Mouse (Mus musculus): ENCODE data around the gene Ces3b. TPM values are rescaled to one million over a fixed set of nuclear protein-coding genes. Genes with fewer than 3 reads are reported as not detected.

Ces3b gene
- polyA plus RNA-seq (2012; rRNA removed) (not detected in 2 replicates), polyA plus RNA-seq (2014; fragmentation: Nextera tagmentation; extraction: Ambion mirVana) (not detected in 2 replicates)

DNA sequence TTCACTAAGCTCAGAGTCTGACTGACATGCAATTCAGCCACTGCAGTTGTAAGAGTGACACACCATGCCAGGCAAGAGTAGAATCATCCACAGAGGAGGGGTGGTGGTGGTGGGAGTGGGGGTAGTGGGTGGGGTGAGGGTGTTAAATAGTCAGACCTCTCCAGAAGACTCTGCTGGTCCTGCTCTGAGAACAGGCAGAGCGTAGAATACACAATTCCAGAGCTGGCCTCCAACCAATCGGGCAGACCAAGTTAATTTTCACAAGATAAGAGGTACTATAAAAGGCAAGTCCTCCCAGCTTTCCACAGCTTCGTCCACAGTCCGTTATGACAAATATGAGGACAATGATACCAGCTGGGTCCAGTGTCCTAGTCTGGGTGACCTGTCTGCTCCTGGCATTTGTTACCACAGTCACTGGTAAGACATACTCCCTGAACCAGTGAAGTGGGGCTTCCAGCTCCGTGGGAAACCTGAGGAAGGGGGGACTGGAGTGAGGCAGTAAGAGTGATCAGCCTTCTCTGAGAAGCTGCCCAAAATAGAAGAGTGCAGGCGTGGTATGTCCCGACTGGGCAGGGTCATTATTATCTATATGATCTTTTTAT is at the start of gene Ces3b:
Gene Ces3b (plus strand): TSS at position 305 of the 602 bp plus-strand sequence.
- WGBS: 84% methylated on average over 7 of the region's 7 CpGs
- ATAC-seq (ENCODE audit: low FRiP score, low read depth) (no peak), DNase-seq (ENCODE audit: low spot score) (no peak)
- H3K9me3 ChIP-seq (ENCODE audit: control insufficient read depth, low read length): no peaks in the 10 kb centered on the region
- no peak for TF ChIP-seq POLR2A (IDR thresholded peaks at IDR 0.05; ENCODE audit: borderline replicate concordance, extremely low read depth, insufficient read depth, insufficient read length)
- H3K36me3 ChIP-seq (ENCODE audit: control insufficient read depth, insufficient read depth, low read length): no peaks in the 10 kb centered on the region
- H3K9ac ChIP-seq (ENCODE audit: low read depth, low read length, severe bottlenecking): no peak within 1 kb of the TSS
- H3K27me3 ChIP-seq (ENCODE audit: control insufficient read depth, insufficient read depth, low read length): no peaks in the 10 kb centered on the region
- no peak within 1 kb of the TSS for H3K4me3 ChIP-seq (replicated peaks; ENCODE audit: low read length)
- no peak within 1 kb of the TSS for H3K27ac ChIP-seq (replicated peaks; ENCODE audit: low read depth, low read length)
- no peak within 1 kb of the TSS for H3K4me2 ChIP-seq (replicated peaks; ENCODE audit: low read depth, low read length, severe bottlenecking)
- H3K4me1 ChIP-seq (ENCODE audit: control insufficient read depth, insufficient read depth, low read length): no peaks in the 10 kb centered on the region

DNA sequence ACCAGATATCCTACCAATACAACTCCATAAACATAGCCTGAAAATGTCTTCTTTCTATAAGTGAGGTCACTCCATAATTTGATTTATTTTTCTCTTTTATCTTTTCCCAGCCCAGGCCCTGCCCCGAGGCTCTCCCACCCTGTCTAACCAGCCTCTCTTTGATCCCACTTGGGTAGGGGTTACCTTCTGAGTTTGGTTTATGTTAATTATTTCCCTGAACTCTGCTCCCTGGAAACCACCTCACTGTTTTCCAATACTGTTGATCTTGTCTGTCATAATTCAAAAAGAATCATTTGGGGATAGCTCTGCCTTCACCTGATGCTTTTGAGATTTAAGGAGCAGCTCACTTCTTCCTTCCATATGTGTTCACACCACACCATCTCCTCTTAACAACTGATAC is 40.0 kb upstream of the Ces3b start:
- H3K4me3 ChIP-seq (replicated peaks; ENCODE audit: low read length): no peak overlapping the region
- no peaks in the 10 kb centered on the region for H3K9me3 ChIP-seq (ENCODE audit: control insufficient read depth, low read length)
- no peak overlapping the region for H3K27ac ChIP-seq (replicated peaks; ENCODE audit: low read depth, low read length)
- no peak for DNase-seq (ENCODE audit: low spot score)
- H3K4me1 ChIP-seq (ENCODE audit: control insufficient read depth, insufficient read depth, low read length): no peaks in the 10 kb centered on the region
- no peak for ATAC-seq (ENCODE audit: low FRiP score, low read depth)
- no peak for TF ChIP-seq POLR2A (IDR thresholded peaks at IDR 0.05; ENCODE audit: borderline replicate concordance, extremely low read depth, insufficient read depth, insufficient read length)
- H3K4me2 ChIP-seq (replicated peaks; ENCODE audit: low read depth, low read length, severe bottlenecking): no peak overlapping the region
- no peak overlapping the region for H3K9ac ChIP-seq (ENCODE audit: low read depth, low read length, severe bottlenecking)
- 50% methylated on average over 1 of the region's 1 CpGs for WGBS
- no peaks in the 10 kb centered on the region for H3K27me3 ChIP-seq (ENCODE audit: control insufficient read depth, insufficient read depth, low read length)
- H3K36me3 ChIP-seq (ENCODE audit: control insufficient read depth, insufficient read depth, low read length): no peaks in the 10 kb centered on the region

GRCm38 (mm10) chr8:105045824-105046401 is 37.6 kb upstream of the Ces3b start:
- Histone ChIP-seq H3K9ac (ENCODE audit: low read depth, low read length, severe bottlenecking) (no peak overlapping the region), H3K9me3 (ENCODE audit: control insufficient read depth, low read length) (no peaks in the 10 kb centered on the region), H3K4me1 (ENCODE audit: control insufficient read depth, insufficient read depth, low read length) (no peaks in the 10 kb centered on the region), H3K4me3 (replicated peaks; ENCODE audit: low read length) (no peak overlapping the region), H3K36me3 (ENCODE audit: control insufficient read depth, insufficient read depth, low read length) (no peaks in the 10 kb centered on the region), H3K27ac (replicated peaks; ENCODE audit: low read depth, low read length) (no peak overlapping the region), H3K27me3 (ENCODE audit: control insufficient read depth, insufficient read depth, low read length) (no peaks in the 10 kb centered on the region), H3K4me2 (replicated peaks; ENCODE audit: low read depth, low read length, severe bottlenecking) (no peak overlapping the region)
- no peak for ATAC-seq (ENCODE audit: low FRiP score, low read depth)
- DNase-seq (ENCODE audit: low spot score): no peak
- WGBS: 88% methylated on average over 3 of the region's 3 CpGs
- no peak for TF ChIP-seq POLR2A (IDR thresholded peaks at IDR 0.05; ENCODE audit: borderline replicate concordance, extremely low read depth, insufficient read depth, insufficient read length)

DNA sequence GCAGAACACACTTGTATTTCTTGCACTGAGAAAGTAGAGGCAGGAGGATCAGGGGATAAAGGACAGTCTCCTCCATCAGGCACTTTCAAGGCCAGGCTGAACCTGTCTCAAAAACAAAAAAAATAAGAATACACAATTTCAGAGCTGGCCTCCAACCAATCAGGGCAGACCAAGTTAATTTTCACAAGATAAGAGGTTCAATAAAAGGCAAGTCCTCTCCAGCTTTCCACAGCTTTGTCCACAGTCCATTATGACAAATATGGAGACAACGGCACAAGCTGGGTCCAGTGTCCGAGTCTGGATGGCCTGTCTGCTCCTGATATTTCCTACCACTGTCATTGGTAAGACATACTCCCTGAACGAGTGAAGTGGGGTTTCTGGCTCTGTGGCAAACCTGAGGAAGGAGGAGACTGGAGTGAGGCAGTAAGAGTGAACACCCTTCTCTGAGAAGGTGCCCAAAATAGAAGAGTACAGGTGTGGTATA is 35.1 kb upstream of the Ces3b start, which contains the start of gene Ces3a:
Gene Ces3a (plus strand): TSS at position 231 of the 484 bp plus-strand sequence.
- no peak for TF ChIP-seq POLR2A (IDR thresholded peaks at IDR 0.05; ENCODE audit: borderline replicate concordance, extremely low read depth, insufficient read depth, insufficient read length)
- no peak within 1 kb of the TSS for H3K27ac ChIP-seq (replicated peaks; ENCODE audit: low read depth, low read length)
- H3K4me1 ChIP-seq (ENCODE audit: control insufficient read depth, insufficient read depth, low read length): no peaks in the 10 kb centered on the region
- H3K9ac ChIP-seq (ENCODE audit: low read depth, low read length, severe bottlenecking): no peak within 1 kb of the TSS
- DNase-seq (ENCODE audit: low spot score) (no peak), ATAC-seq (ENCODE audit: low FRiP score, low read depth) (no peak)
- no peak within 1 kb of the TSS for H3K4me2 ChIP-seq (replicated peaks; ENCODE audit: low read depth, low read length, severe bottlenecking)
- H3K9me3 ChIP-seq (ENCODE audit: control insufficient read depth, low read length): no peaks in the 10 kb centered on the region
- 76% methylated on average over 3 of the region's 3 CpGs for WGBS
- no peak within 1 kb of the TSS for H3K4me3 ChIP-seq (replicated peaks; ENCODE audit: low read length)
- H3K36me3 ChIP-seq (ENCODE audit: control insufficient read depth, insufficient read depth, low read length): no peaks in the 10 kb centered on the region
- no peaks in the 10 kb centered on the region for H3K27me3 ChIP-seq (ENCODE audit: control insufficient read depth, insufficient read depth, low read length)

- ATAC-seq (ENCODE audit: low FRiP score, low read depth) (no peak), DNase-seq (ENCODE audit: low spot score) (no peak)
- Histone ChIP-seq H3K27me3 (ENCODE audit: control insufficient read depth, insufficient read depth, low read length) (no peaks in the 10 kb centered on the region), H3K9ac (ENCODE audit: low read depth, low read length, severe bottlenecking) (no peak overlapping the region), H3K9me3 (ENCODE audit: control insufficient read depth, low read length) (no peaks in the 10 kb centered on the region), H3K36me3 (ENCODE audit: control insufficient read depth, insufficient read depth, low read length) (no peaks in the 10 kb centered on the region), H3K4me1 (ENCODE audit: control insufficient read depth, insufficient read depth, low read length) (no peaks in the 10 kb centered on the region), H3K4me3 (replicated peaks; ENCODE audit: low read length) (no peak overlapping the region), H3K27ac (replicated peaks; ENCODE audit: low read depth, low read length) (no peak overlapping the region), H3K4me2 (replicated peaks; ENCODE audit: low read depth, low read length, severe bottlenecking) (no peak overlapping the region)
- TF ChIP-seq POLR2A (IDR thresholded peaks at IDR 0.05; ENCODE audit: borderline replicate concordance, extremely low read depth, insufficient read depth, insufficient read length): no peak
- WGBS: 92% methylated on average over 4 of the region's 4 CpGs
These were observed 27.3 kb upstream of the Ces3b start for GRCm38 (mm10) chr8:105056211-105056610.

Data from limb, embryonic 14.5 days (tissue).